Mouse (Mus musculus) splenic B cell, adult 2 months (primary cell): ENCODE results near the gene Heatr6.

Experiments used
- DNase-seq: peaks from one replicate; pipeline ENCODE4 v3.0.0-alpha.2; 2011; ENCODE audit warnings: low read depth, low spot score
- H3K27me3 ChIP-seq: 2 replicates; pipeline ENCODE4 v1.6.1; 2012; ENCODE audit warnings: mild to moderate bottlenecking, low read length, moderate library complexity, mixed read lengths; ENCODE audit not compliant: control insufficient read depth, poor library complexity, insufficient read depth, severe bottlenecking
- H3K36me3 ChIP-seq: 2 replicates; pipeline ENCODE4 v1.6.1; 2012; ENCODE audit warnings: mild to moderate bottlenecking, low read length, moderate library complexity, mixed read lengths; ENCODE audit not compliant: control insufficient read depth, poor library complexity, insufficient read depth, severe bottlenecking

Heatr6 gene

GRCm38 (mm10) chr11:83810441-83810840 lies 56.9 kb downstream of the Heatr6 start:
- no peaks in the 10 kb centered on the region; the same call in 1 of the 2 replicates for H3K27me3 ChIP-seq
- DNase-seq = no peak
- H3K36me3 ChIP-seq = no peaks in the 10 kb centered on the region

GRCm38 (mm10) chr11:83815191-83815590 lies 61.7 kb downstream of the Heatr6 start:
- Histone ChIP-seq H3K36me3 (no peaks in the 10 kb centered on the region), H3K27me3 (no peaks in the 10 kb centered on the region; the same call in 1 of the 2 replicates)
- DNase-seq = no peak

GRCm38 (mm10) chr11:83815628-83816027 lies 62.1 kb downstream of the Heatr6 start:
- Histone ChIP-seq H3K36me3 (no peaks in the 10 kb centered on the region), H3K27me3 (no peaks in the 10 kb centered on the region; the same call in 1 of the 2 replicates)
- DNase-seq = peak; percentile 78

- no peak for DNase-seq
- H3K36me3 ChIP-seq = no peaks in the 10 kb centered on the region
- no peaks in the 10 kb centered on the region; the same call in 1 of the 2 replicates for H3K27me3 ChIP-seq
Observed at GRCm38 (mm10) chr11:83817048-83817447, 63.6 kb downstream of the Heatr6 start.

- Histone ChIP-seq H3K27me3 (no peaks in the 10 kb centered on the region; the same call in 1 of the 2 replicates), H3K36me3 (no peaks in the 10 kb centered on the region)
- DNase-seq = no peak
Observed at GRCm38 (mm10) chr11:83817994-83818393, 64.5 kb downstream of the Heatr6 start.

GRCm38 (mm10) chr11:83818591-83819127 lies 65.2 kb downstream of the Heatr6 start:
- H3K27me3 ChIP-seq = no peaks in the 10 kb centered on the region; the same call in 1 of the 2 replicates
- no peak for DNase-seq
- H3K36me3 ChIP-seq = no peaks in the 10 kb centered on the region

GRCm38 (mm10) chr11:83819806-83820483 lies 66.4 kb downstream of the Heatr6 start:
- Histone ChIP-seq H3K36me3 (no peaks in the 10 kb centered on the region), H3K27me3 (no peaks in the 10 kb centered on the region; the same call in 1 of the 2 replicates)
- no peak for DNase-seq

GRCm38 (mm10) chr11:83826142-83826541 lies 72.6 kb downstream of the Heatr6 start:
- peak; percentile 21 for DNase-seq
- Histone ChIP-seq H3K36me3 (no peaks in the 10 kb centered on the region), H3K27me3 (no peaks in the 10 kb centered on the region)

GRCm38 (mm10) chr11:83828553-83829142 lies 75.2 kb downstream of the Heatr6 start:
- peak; percentile 62 for DNase-seq
- H3K27me3 ChIP-seq = no peaks in the 10 kb centered on the region
- H3K36me3 ChIP-seq = no peaks in the 10 kb centered on the region

- peak; percentile 58 for DNase-seq
- Histone ChIP-seq H3K27me3 (no peaks in the 10 kb centered on the region), H3K36me3 (no peaks in the 10 kb centered on the region)
Observed at GRCm38 (mm10) chr11:83832389-83832788, 78.9 kb downstream of the Heatr6 start.
